Mouse (Mus musculus): ENCODE measurements around the gene Llgl2. TPM values are rescaled to one million over a fixed set of nuclear protein-coding genes. Genes with fewer than 3 reads are reported as not detected.

Llgl2 gene
- total RNA-seq, 2 experiments from 2014 or later = 19.0 to 21.6 TPM

DNA sequence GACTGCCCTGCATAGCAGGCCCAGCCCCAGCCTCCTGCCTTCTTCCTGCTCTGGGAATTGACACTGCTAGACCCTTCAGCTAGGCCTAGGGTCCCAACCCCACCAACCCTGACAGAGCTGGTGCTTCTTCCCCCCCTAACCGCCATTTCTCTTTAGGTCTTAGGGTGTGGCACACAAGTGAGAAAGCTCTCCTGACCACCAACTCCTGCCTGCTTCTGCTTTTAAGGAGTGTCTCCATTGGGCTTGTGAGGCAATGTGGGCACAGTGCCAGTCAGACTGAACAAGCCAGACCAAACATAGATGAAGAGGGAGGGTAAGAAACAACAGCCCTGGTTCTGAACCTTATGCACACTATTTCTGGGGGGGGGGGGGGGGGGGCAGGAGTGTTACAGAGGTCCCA lies 79.0 kb downstream of the Llgl2 start:
- no peak for DNase-seq (ENCODE audit: low spot score in 2 of 2)

DNA sequence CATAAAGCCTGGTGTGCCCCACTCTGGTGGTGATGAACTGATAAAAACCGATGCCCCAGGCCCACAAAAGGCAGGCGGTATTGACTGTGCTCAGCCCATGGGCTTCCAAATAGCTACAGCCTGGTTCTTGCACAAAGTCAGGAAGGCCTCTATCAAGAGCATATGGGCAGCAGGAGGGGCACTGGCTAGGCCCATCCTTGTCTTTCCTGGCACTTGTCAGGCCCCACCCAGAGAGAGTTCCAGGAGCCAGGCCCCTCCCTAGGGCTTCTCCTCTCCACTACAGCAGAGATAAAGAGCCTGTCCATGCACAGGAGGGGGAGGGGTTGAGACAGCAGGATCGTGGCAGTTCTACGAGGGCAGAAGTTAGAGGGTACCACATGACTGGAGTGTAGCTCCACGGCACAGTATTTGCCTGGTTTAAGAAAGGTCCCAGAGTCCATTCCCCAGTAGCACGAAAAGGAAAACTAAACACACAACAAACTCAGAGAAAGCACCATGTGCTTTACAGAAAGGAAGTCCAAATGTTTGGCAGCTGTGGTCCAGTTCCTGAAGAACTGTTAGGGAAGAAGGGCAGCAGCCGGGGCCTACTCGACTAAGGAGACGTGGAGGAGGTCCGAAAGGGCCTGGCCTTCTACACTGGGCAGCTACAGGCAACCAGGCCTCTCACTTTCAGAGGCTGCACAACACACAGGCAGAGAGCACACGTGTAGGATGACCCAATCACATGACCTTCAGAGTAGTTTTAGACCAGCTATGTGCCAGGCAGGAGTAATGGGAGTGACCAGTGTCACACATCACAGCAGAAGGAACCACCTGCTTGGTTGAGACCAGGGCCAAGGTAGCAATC lies 79.8 kb downstream of the Llgl2 start:
- no peak for DNase-seq (ENCODE audit: low spot score in 2 of 2)

DNA sequence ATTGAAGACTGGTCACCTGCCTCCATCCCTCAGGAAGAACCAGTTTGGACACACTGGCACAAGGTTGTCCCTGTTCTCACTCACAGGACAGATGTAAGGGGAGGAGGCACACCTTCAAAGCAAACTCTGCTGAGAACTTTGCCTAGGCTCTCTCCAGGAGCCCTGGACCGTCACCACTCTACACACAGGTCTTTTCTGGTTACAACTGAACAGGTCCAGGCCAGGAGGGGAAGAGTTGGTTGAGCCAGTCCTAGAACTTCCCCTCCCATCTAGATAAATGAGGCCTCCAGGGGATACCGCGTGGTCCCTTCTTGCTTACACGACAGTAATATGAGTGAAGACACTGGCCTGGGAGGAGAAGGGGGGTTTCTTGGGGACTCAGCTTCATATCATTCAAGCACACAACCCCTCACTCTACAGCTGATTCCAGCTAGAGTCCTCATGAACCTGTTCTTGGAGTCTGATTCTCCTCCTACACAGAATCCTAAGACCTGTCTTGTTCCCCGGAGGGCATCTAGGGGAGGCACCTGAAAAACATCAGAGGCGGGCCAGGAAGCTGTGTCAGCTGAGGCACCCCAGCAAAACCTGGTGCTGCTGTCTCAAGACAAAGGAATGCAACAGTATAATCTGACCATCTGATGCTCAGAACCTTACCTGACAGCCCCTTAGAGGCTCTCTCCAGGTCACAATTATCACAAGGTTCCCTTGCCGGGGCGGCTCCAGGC lies 80.5 kb downstream of the Llgl2 start:
- DNase-seq (ENCODE audit: low spot score in 2 of 2) = no peak

Small RNA genes within 50 kb of the gene (microRNA-seq; reads per million reads assigned to microRNA genes)
- gene Mir5621 = not detected

Other genes starting within 250 kb of the Llgl2 start
- 10 to 100 TPM; 70.9 to 73.2 TPM for gene Mrps7, start 220.1 kb upstream of the Llgl2 start, total RNA-seq (2021)
- 10 to 100 TPM; 15.9 to 21.8 TPM for gene Gga3, start 220.0 kb upstream of the Llgl2 start, total RNA-seq (2021)
- 10 to 100 TPM; 29.7 to 31.9 TPM for gene Mif4gd, start 211.1 kb upstream of the Llgl2 start, total RNA-seq (2021)
- gene Slc25a19, start 195.8 kb upstream of the Llgl2 start, total RNA-seq (2021) = 10 to 100 TPM; 24.0 to 27.4 TPM
- gene Grb2, start 115.5 kb upstream of the Llgl2 start, total RNA-seq (2021) = 100 to 1,000 TPM; 106 to 116 TPM
- 10 to 100 TPM; 51.9 to 57.3 TPM for gene Tmem94, start 58.6 kb upstream of the Llgl2 start, total RNA-seq (2021)
- gene Caskin2, start 10.4 kb upstream of the Llgl2 start, total RNA-seq (2021) = 10 to 100 TPM; 26.1 to 26.8 TPM
- gene Tsen54, start 9.3 kb upstream of the Llgl2 start, total RNA-seq (2021) = 10 to 100 TPM; 15.6 to 16.9 TPM
- under 1 TPM; 0.37 to 0.60 TPM for gene Myo15b, start 34.4 kb downstream of the Llgl2 start, total RNA-seq (2021)
- 10 to 100 TPM; 14.1 to 17.1 TPM for gene Smim5, start 75.9 kb downstream of the Llgl2 start, total RNA-seq (2021)
- under 1 TPM in 1 of 2 experiments, not detected in 1; 0.39 TPM for gene Smim6, start 88.0 kb downstream of the Llgl2 start, total RNA-seq (2021)
- 10 to 100 TPM; 25.1 to 25.7 TPM for gene Sap30bp, start 109.2 kb downstream of the Llgl2 start, total RNA-seq (2021)
- 10 to 100 TPM in 1 of 2 experiments, 1 to 10 TPM in 1; 8.6 to 12.9 TPM for gene Recql5, start 109.4 kb downstream of the Llgl2 start, total RNA-seq (2021)
- gene Itgb4, start 150.7 kb downstream of the Llgl2 start, total RNA-seq (2021) = 1 to 10 TPM; 5.1 to 6.2 TPM
- gene Galk1, start 188.7 kb downstream of the Llgl2 start, total RNA-seq (2021) = 10 to 100 TPM; 32.7 to 40.0 TPM
- 100 to 1,000 TPM; 383 to 437 TPM for gene H3f3b, start 203.9 kb downstream of the Llgl2 start, total RNA-seq (2021)
- 10 to 100 TPM; 25.9 to 26.0 TPM for gene Unk, start 206.3 kb downstream of the Llgl2 start, total RNA-seq (2021)